Mouse (Mus musculus) midbrain, embryonic 11.5 days (tissue): ENCODE measurements around the gene Mfsd4b5. TPM values are rescaled to one million over a fixed set of nuclear protein-coding genes. Genes with fewer than 3 reads are reported as not detected.
"Not testable (repeated sequence)": the region's sequence is repeated elsewhere in the genome, so short reads cannot be mapped to it uniquely, and the experiment has no call there.

Experiments
- ATAC-seq: fragments of 200-750 bp; cut with Nextera tagmentation; 2 replicates; pipeline ENCODE4 v1.8.0; 2017; ENCODE audit warnings: moderate TSS enrichment, moderate library complexity; ENCODE audit not compliant: low FRiP score
- DNase-seq: peaks from one replicate; pipeline ENCODE4 v3.0.0; 2015; ENCODE audit warnings: low spot score; ENCODE audit errors: missing footprints
- H3K27ac ChIP-seq: fragments of 300-500 bp; sonication (generic); 2 replicates; pipeline ENCODE4 v1.5.1; 2014; ENCODE audit warnings: low read depth, low read length
- H3K27me3 ChIP-seq: fragments of 300-500 bp; sonication (generic); 2 replicates; pipeline ENCODE4 v1.6.1; 2014; ENCODE audit warnings: mild to moderate bottlenecking, low read length, moderate library complexity, mixed read lengths; ENCODE audit not compliant: control insufficient read depth, insufficient read depth
- H3K36me3 ChIP-seq: fragments of 300-500 bp; sonication (generic); 2 replicates; pipeline ENCODE4 v1.6.1; 2014; ENCODE audit warnings: mild to moderate bottlenecking, low read length, moderate library complexity, mixed read lengths; ENCODE audit not compliant: control insufficient read depth, insufficient read depth
- H3K4me1 ChIP-seq: fragments of 300-500 bp; sonication (generic); 2 replicates; pipeline ENCODE4 v1.6.1; 2014; ENCODE audit warnings: low read length; ENCODE audit not compliant: control insufficient read depth, insufficient read depth
- H3K4me2 ChIP-seq: fragments of 300-500 bp; sonication (generic); 2 replicates; pipeline ENCODE4 v1.6.1; 2014; ENCODE audit warnings: mild to moderate bottlenecking, moderate library complexity
- H3K4me3 ChIP-seq: fragments of 300-500 bp; sonication (generic); 2 replicates; pipeline ENCODE4 v1.5.1; 2014; ENCODE audit warnings: low read depth, low read length
- H3K9ac ChIP-seq: fragments of 300-500 bp; sonication (generic); 2 replicates; pipeline ENCODE4 v1.6.1; 2014; ENCODE audit warnings: low read length
- H3K9me3 ChIP-seq: fragments of 300-500 bp; sonication (generic); 2 replicates; pipeline ENCODE4 v1.6.1; 2016; ENCODE audit warnings: low read length; ENCODE audit not compliant: control insufficient read depth
- WGBS: fragments of 180-500 bp; shearing (Covaris S2); extraction: QIAGEN DNeasy Blood & Tissue Kit; methylation state at CpG from one replicate; pipeline ENCODE4 v1.1.7; 2014; 5-methylcytosine and 5-hydroxymethylcytosine counted together
- polyA plus RNA-seq: library from polyadenylated mRNA; unstranded; fragments of >200 nt; fragmentation: Nextera tagmentation; extraction: Ambion mirVana; gene quantifications from 2 replicates; pipeline ENCODE4 v1.2.1, GENCODE M21; 2014

The Mfsd4b5 gene
- polyA plus RNA-seq, 1 experiment from 2014 or later, result not detected

- Histone ChIP-seq H3K36me3 (no peaks in the 10 kb centered on the region), H3K4me3 (no peak overlapping the region), H3K4me1 (peaks cover 3% of the 10 kb centered on the region; the same call in 1 of the 2 replicates), H3K4me2 (no peak overlapping the region), H3K27me3 (peaks cover 3% of the 10 kb centered on the region; the same call in 1 of the 2 replicates), H3K27ac (no peak overlapping the region), H3K9me3 (no peaks in the 10 kb centered on the region), H3K9ac (no peak overlapping the region)
- WGBS, result 81% methylated on average over 4 of the region's 4 CpGs
- ATAC-seq (no peak), DNase-seq (no peak)
Observed at GRCm38 (mm10) chr10:39958266-39958665, 28.2 kb downstream of the Mfsd4b5 start.

- Histone ChIP-seq H3K9me3 (no peaks in the 10 kb centered on the region), H3K27ac (no peak overlapping the region), H3K27me3 (peaks cover 3% of the 10 kb centered on the region; the same call in 1 of the 2 replicates), H3K36me3 (no peaks in the 10 kb centered on the region), H3K9ac (no peak overlapping the region), H3K4me1 (peaks cover 3% of the 10 kb centered on the region; the same call in 1 of the 2 replicates), H3K4me2 (no peak overlapping the region), H3K4me3 (no peak overlapping the region)
- 79% methylated on average over 2 of the region's 2 CpGs for WGBS
- ATAC-seq (no peak), DNase-seq (no peak)
Observed at GRCm38 (mm10) chr10:39956340-39956878, 30.0 kb downstream of the Mfsd4b5 start.

GRCm38 (mm10) chr10:39955163-39955562 lies 31.3 kb downstream of the Mfsd4b5 start:
- Histone ChIP-seq H3K27me3 (peaks cover 3% of the 10 kb centered on the region; the same call in 1 of the 2 replicates), H3K4me3 (no peak overlapping the region), H3K36me3 (no peaks in the 10 kb centered on the region), H3K9ac (no peak overlapping the region), H3K4me1 (peaks cover 3% of the 10 kb centered on the region; the same call in 1 of the 2 replicates), H3K9me3 (no peaks in the 10 kb centered on the region), H3K4me2 (no peak overlapping the region), H3K27ac (no peak overlapping the region)
- ATAC-seq (no peak), DNase-seq (no peak)
- WGBS, result 88% methylated on average over 2 of the region's 2 CpGs

GRCm38 (mm10) chr10:39949377-39949954 lies 37.0 kb downstream of the Mfsd4b5 start:
- WGBS, result 50% methylated on average over 2 of the region's 2 CpGs
- Histone ChIP-seq H3K4me3 (no peak overlapping the region), H3K27ac (no peak overlapping the region), H3K36me3 (no peaks in the 10 kb centered on the region), H3K4me2 (no peak overlapping the region), H3K9me3 (no peaks in the 10 kb centered on the region), H3K9ac (no peak overlapping the region), H3K27me3 (no peaks in the 10 kb centered on the region), H3K4me1 (peaks cover 3% of the 10 kb centered on the region; the same call in 1 of the 2 replicates)
- DNase-seq (peak; percentile 85), ATAC-seq (peak; percentile 74)

GRCm38 (mm10) chr10:39947195-39947594 lies 39.3 kb downstream of the Mfsd4b5 start:
- not testable (repeated sequence) for H3K9me3 ChIP-seq, ATAC-seq, H3K9ac ChIP-seq, H3K4me3 ChIP-seq, H3K36me3 ChIP-seq, H3K27ac ChIP-seq, H3K27me3 ChIP-seq, H3K4me2 ChIP-seq, DNase-seq, H3K4me1 ChIP-seq
- WGBS, result 82% methylated on average over 3 of the region's 3 CpGs

GRCm38 (mm10) chr10:39936553-39936952 lies 49.9 kb downstream of the Mfsd4b5 start:
- Histone ChIP-seq H3K27ac (no peak overlapping the region), H3K9ac (no peak overlapping the region), H3K9me3 (no peaks in the 10 kb centered on the region), H3K4me2 (no peak overlapping the region), H3K4me1 (no peaks in the 10 kb centered on the region), H3K4me3 (no peak overlapping the region), H3K36me3 (no peaks in the 10 kb centered on the region), H3K27me3 (no peaks in the 10 kb centered on the region)
- 84% methylated on average over 7 of the region's 7 CpGs for WGBS
- no peak for ATAC-seq
- no peak for DNase-seq

GRCm38 (mm10) chr10:39926616-39927139 lies 59.8 kb downstream of the Mfsd4b5 start, which contains the start of gene Mfsd4b2:
Gene Mfsd4b2, minus strand, starts transcription at chr10:39926923.
- ATAC-seq (peak; percentile 73; the same call in 1 of the 2 replicates), DNase-seq (peak; percentile 93)
- peak within 1 kb of the TSS; percentile 72 for H3K4me2 ChIP-seq
- peak within 1 kb of the TSS; percentile 40 for H3K4me3 ChIP-seq
- peaks cover 3% of the 10 kb centered on the region; the same call in 1 of the 2 replicates for H3K4me1 ChIP-seq
- peak within 1 kb of the TSS; percentile 60 for H3K9ac ChIP-seq
- H3K9me3 ChIP-seq, result no peaks in the 10 kb centered on the region
- H3K27ac ChIP-seq, result no peak within 1 kb of the TSS
- H3K27me3 ChIP-seq, result peaks cover 12% of the 10 kb centered on the region
- 1% methylated on average over 39 of the region's 41 CpGs for WGBS
- H3K36me3 ChIP-seq, result no peaks in the 10 kb centered on the region

GRCm38 (mm10) chr10:39924556-39924955 lies 61.9 kb downstream of the Mfsd4b5 start:
- H3K27me3 ChIP-seq, result peaks cover 12% of the 10 kb centered on the region
- not testable (repeated sequence) for H3K9ac ChIP-seq, ATAC-seq, H3K4me2 ChIP-seq, H3K4me3 ChIP-seq, H3K9me3 ChIP-seq, H3K36me3 ChIP-seq, H3K4me1 ChIP-seq, DNase-seq, H3K27ac ChIP-seq
- 79% methylated on average over 8 of the region's 8 CpGs for WGBS

GRCm38 (mm10) chr10:39912616-39913015 lies 73.8 kb downstream of the Mfsd4b5 start:
- H3K9ac ChIP-seq, result no peak overlapping the region
- ATAC-seq (no peak), DNase-seq (no peak)
- H3K9me3 ChIP-seq, result no peaks in the 10 kb centered on the region
- no peaks in the 10 kb centered on the region for H3K27me3 ChIP-seq
- H3K27ac ChIP-seq, result no peak overlapping the region
- no peak overlapping the region for H3K4me2 ChIP-seq
- no peaks in the 10 kb centered on the region for H3K4me1 ChIP-seq
- no peaks in the 10 kb centered on the region for H3K36me3 ChIP-seq
- H3K4me3 ChIP-seq, result no peak overlapping the region
